Mouse (Mus musculus): Measurements from ENCODE around the gene Nckipsd. TPM values are rescaled to one million over a fixed set of nuclear protein-coding genes. Genes with fewer than 3 reads are reported as not detected.

Gene Nckipsd
- polyA plus RNA-seq, 1 experiment from 2014 or later, result 3.9 TPM

GRCm38 (mm10) chr9:108820077-108820476, 11.9 kb downstream of the Nckipsd start:
- H3K4me2 ChIP-seq, result no peak overlapping the region
- H3K27ac ChIP-seq (replicated peaks), result no peak overlapping the region
- peaks cover 47% of the 10 kb centered on the region for H3K27me3 ChIP-seq
- no peak overlapping the region for H3K9ac ChIP-seq
- H3K4me1 ChIP-seq (replicated peaks), result no peaks in the 10 kb centered on the region
- ATAC-seq (ENCODE audit: insufficient read depth), result no peak
- H3K9me3 ChIP-seq (replicated peaks), result no peaks in the 10 kb centered on the region
- no peak overlapping the region for H3K4me3 ChIP-seq (replicated peaks)
- WGBS (ENCODE audit: insufficient replicate concordance), result 48% methylated on average over 5 of the region's 5 CpGs
- peaks cover 6% of the 10 kb centered on the region for H3K36me3 ChIP-seq (replicated peaks)

GRCm38 (mm10) chr9:108824144-108824685, 16.0 kb downstream of the Nckipsd start:
- Histone ChIP-seq H3K27ac (replicated peaks) (no peak overlapping the region), H3K4me1 (replicated peaks) (peaks cover 24% of the 10 kb centered on the region), H3K9ac (no peak overlapping the region), H3K9me3 (replicated peaks) (no peaks in the 10 kb centered on the region), H3K4me2 (no peak overlapping the region), H3K4me3 (replicated peaks) (no peak overlapping the region), H3K36me3 (replicated peaks) (no peaks in the 10 kb centered on the region), H3K27me3 (peaks cover 89% of the 10 kb centered on the region)
- ATAC-seq (ENCODE audit: insufficient read depth), result no peak
- 4% methylated on average over 25 of the region's 25 CpGs for WGBS (ENCODE audit: insufficient replicate concordance)

GRCm38 (mm10) chr9:108824755-108825413, 16.7 kb downstream of the Nckipsd start:
- Histone ChIP-seq H3K36me3 (replicated peaks) (no peaks in the 10 kb centered on the region), H3K4me1 (replicated peaks) (peaks cover 24% of the 10 kb centered on the region), H3K9me3 (replicated peaks) (no peaks in the 10 kb centered on the region), H3K27ac (replicated peaks) (no peak overlapping the region), H3K27me3 (peaks cover 95% of the 10 kb centered on the region), H3K4me2 (no peak overlapping the region), H3K9ac (no peak overlapping the region), H3K4me3 (replicated peaks) (no peak overlapping the region)
- WGBS (ENCODE audit: insufficient replicate concordance), result 4% methylated on average over 31 of the region's 31 CpGs
- ATAC-seq (ENCODE audit: insufficient read depth), result no peak

GRCm38 (mm10) chr9:108825820-108826699, 17.9 kb downstream of the Nckipsd start, which contains the start of gene Celsr3:
Gene Celsr3 (plus strand): TSS chr9:108826320.
- H3K36me3 ChIP-seq (replicated peaks), result no peaks in the 10 kb centered on the region
- 3% methylated on average over 67 of the region's 70 CpGs for WGBS (ENCODE audit: insufficient replicate concordance)
- no peak for ATAC-seq (ENCODE audit: insufficient read depth)
- peak within 1 kb of the TSS; percentile 72 for H3K4me2 ChIP-seq
- H3K9me3 ChIP-seq (replicated peaks), result no peaks in the 10 kb centered on the region
- H3K27me3 ChIP-seq, result peaks cover 97% of the 10 kb centered on the region
- no peak within 1 kb of the TSS for H3K27ac ChIP-seq (replicated peaks)
- H3K9ac ChIP-seq, result no peak within 1 kb of the TSS
- H3K4me1 ChIP-seq (replicated peaks), result peaks cover 24% of the 10 kb centered on the region
- peak within 1 kb of the TSS; percentile 47 for H3K4me3 ChIP-seq (replicated peaks)

- Histone ChIP-seq H3K4me3 (replicated peaks) (peak overlapping the region; percentile 47), H3K9ac (no peak overlapping the region), H3K27ac (replicated peaks) (no peak overlapping the region), H3K4me1 (replicated peaks) (peaks cover 30% of the 10 kb centered on the region), H3K9me3 (replicated peaks) (no peaks in the 10 kb centered on the region), H3K4me2 (peak overlapping the region; percentile 72), H3K27me3 (peaks cover 98% of the 10 kb centered on the region), H3K36me3 (replicated peaks) (no peaks in the 10 kb centered on the region)
- WGBS (ENCODE audit: insufficient replicate concordance), result 3% methylated on average over 39 of the region's 39 CpGs
- ATAC-seq (ENCODE audit: insufficient read depth), result peak; percentile 43
Measured at GRCm38 (mm10) chr9:108826700-108827340, 18.7 kb downstream of the Nckipsd start.

- ATAC-seq (ENCODE audit: insufficient read depth), result no peak
- 5% methylated on average over 34 of the region's 34 CpGs for WGBS (ENCODE audit: insufficient replicate concordance)
- H3K9ac ChIP-seq, result no peak overlapping the region
- no peak overlapping the region for H3K27ac ChIP-seq (replicated peaks)
- H3K9me3 ChIP-seq (replicated peaks), result no peaks in the 10 kb centered on the region
- H3K36me3 ChIP-seq (replicated peaks), result no peaks in the 10 kb centered on the region
- H3K4me2 ChIP-seq, result peak overlapping the region; percentile 72
- peaks cover 36% of the 10 kb centered on the region for H3K4me1 ChIP-seq (replicated peaks)
- H3K27me3 ChIP-seq, result peaks cover 100% of the 10 kb centered on the region
- peak overlapping the region; percentile 47 for H3K4me3 ChIP-seq (replicated peaks)
Measured at GRCm38 (mm10) chr9:108827454-108827853, 19.3 kb downstream of the Nckipsd start.

GRCm38 (mm10) chr9:108827906-108828305, 19.7 kb downstream of the Nckipsd start:
- WGBS (ENCODE audit: insufficient replicate concordance), result 50% methylated on average over 18 of the region's 18 CpGs

GRCm38 (mm10) chr9:108831637-108832036, 23.5 kb downstream of the Nckipsd start:
- Histone ChIP-seq H3K36me3 (replicated peaks) (no peaks in the 10 kb centered on the region), H3K27me3 (peaks cover 88% of the 10 kb centered on the region), H3K4me1 (replicated peaks) (peaks cover 30% of the 10 kb centered on the region), H3K9ac (no peak overlapping the region), H3K9me3 (replicated peaks) (no peaks in the 10 kb centered on the region), H3K4me3 (replicated peaks) (peak overlapping the region; percentile 53), H3K27ac (replicated peaks) (no peak overlapping the region), H3K4me2 (peak overlapping the region; percentile 79)
- 3% methylated on average over 23 of the region's 23 CpGs for WGBS (ENCODE audit: insufficient replicate concordance)
- ATAC-seq (ENCODE audit: insufficient read depth), result no peak

More at GRCm38 (mm10) chr9:108827906-108828305, 19.7 kb downstream of the Nckipsd start:
- H3K4me2 ChIP-seq, result peak overlapping the region; percentile 72; the same call in 1 of the 2 replicates
- no peaks in the 10 kb centered on the region for H3K36me3 ChIP-seq (replicated peaks)
- no peaks in the 10 kb centered on the region for H3K9me3 ChIP-seq (replicated peaks)
- ATAC-seq (ENCODE audit: insufficient read depth), result no peak
- H3K4me1 ChIP-seq (replicated peaks), result peaks cover 41% of the 10 kb centered on the region
- H3K4me3 ChIP-seq (replicated peaks), result no peak overlapping the region
- H3K27ac ChIP-seq (replicated peaks), result no peak overlapping the region
- H3K27me3 ChIP-seq, result peaks cover 100% of the 10 kb centered on the region
- no peak overlapping the region for H3K9ac ChIP-seq

GRCm38 (mm10) chr9:108832390-108833108, 24.4 kb downstream of the Nckipsd start:
- Histone ChIP-seq H3K4me2 (peak overlapping the region; percentile 79), H3K9me3 (replicated peaks) (no peaks in the 10 kb centered on the region), H3K27ac (replicated peaks) (no peak overlapping the region), H3K9ac (no peak overlapping the region), H3K36me3 (replicated peaks) (no peaks in the 10 kb centered on the region), H3K4me3 (replicated peaks) (peak overlapping the region; percentile 53), H3K27me3 (peaks cover 79% of the 10 kb centered on the region), H3K4me1 (replicated peaks) (peaks cover 21% of the 10 kb centered on the region)
- 4% methylated on average over 46 of the region's 46 CpGs for WGBS (ENCODE audit: insufficient replicate concordance)
- peak; percentile 87 for ATAC-seq (ENCODE audit: insufficient read depth)

GRCm38 (mm10) chr9:108842989-108843388, 34.8 kb downstream of the Nckipsd start:
- Histone ChIP-seq H3K27me3 (peaks cover 38% of the 10 kb centered on the region), H3K9ac (no peak overlapping the region), H3K4me1 (replicated peaks) (0 out of 2 replicates have a peak, but pooled peaks cover 7% of the 10 kb centered on the region), H3K4me3 (replicated peaks) (no peak overlapping the region), H3K4me2 (peak overlapping the region; percentile 27; the same call in 1 of the 2 replicates), H3K27ac (replicated peaks) (no peak overlapping the region), H3K36me3 (replicated peaks) (no peaks in the 10 kb centered on the region), H3K9me3 (replicated peaks) (no peaks in the 10 kb centered on the region)
- no peak for ATAC-seq (ENCODE audit: insufficient read depth)
- 9% methylated on average over 14 of the region's 14 CpGs for WGBS (ENCODE audit: insufficient replicate concordance)

Measured in liver, embryonic 15.5 days (tissue).